Mouse (Mus musculus) cortical plate, adult 2 months (tissue): Measurements from ENCODE around the gene Sertad4.

Experiments
- CTCF ChIP-seq: fragments of 200-500 bp; IDR thresholded peaks from 2 replicates; pipeline ENCODE4 v1.5.1; 2011; ENCODE audit warnings: mild to moderate bottlenecking, control low read depth, low read length; ENCODE audit not compliant: insufficient read depth; ENCODE audit errors: extremely low read depth
- POLR2A ChIP-seq: fragments of 200-500 bp; IDR thresholded peaks from 2 replicates; pipeline ENCODE4 v1.6.1; 2011; ENCODE audit warnings: mild to moderate bottlenecking, low read length, control low read depth; ENCODE audit not compliant: insufficient read depth; ENCODE audit errors: extremely low read depth

GRCm38 (mm10) chr1:192825746-192826145 lies 29.8 kb downstream of the Sertad4 start:
- TF ChIP-seq CTCF (no peak), POLR2A (no peak)
